Mouse (Mus musculus) layer of hippocampus, postnatal 14 days (tissue): ENCODE data around the gene Ipo13. TPM values are rescaled to one million over a fixed set of nuclear protein-coding genes. Genes with fewer than 3 reads are reported as not detected.

Experiments
- DNase-seq, 2 experiments: peaks; one replicate each; pipeline ENCODE4 v3.0.0; 2021 to 2022; ENCODE audit warnings: low spot score in 2 of 2, mixed read lengths in 1 of 2
- total RNA-seq, 2 experiments: library from RNA; stranded (reverse); gene quantifications; 2 replicates each; pipeline ENCODE4 v1.2.3; 2021

Ipo13 gene
- total RNA-seq, 2 experiments from 2014 or later: 124 to 131 TPM

DNA sequence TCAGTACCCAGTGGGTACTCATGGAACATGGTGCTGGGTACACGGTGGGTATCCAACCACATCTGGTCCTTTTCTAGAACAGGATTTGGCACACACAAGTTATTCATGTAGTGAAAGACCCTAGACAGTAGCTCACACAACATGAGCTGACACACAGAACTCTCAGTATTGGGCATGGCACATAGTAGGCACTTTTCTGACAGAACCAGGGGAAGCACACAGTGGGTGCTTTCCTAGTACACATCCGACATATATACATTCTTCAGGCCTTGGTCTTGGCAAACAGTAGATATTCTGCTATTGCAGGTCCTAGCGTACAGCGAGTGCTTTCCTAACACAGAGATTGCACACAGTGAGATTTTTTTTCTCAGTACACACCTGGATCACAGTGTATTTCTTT is 68.5 kb downstream of the Ipo13 start:
- no peak for DNase-seq

GRCm38 (mm10) chr4:117845316-117845715 is 69.5 kb downstream of the Ipo13 start:
- DNase-seq: no peak

Other genes with a start within 250 kb of the Ipo13 start
- gene Dmap1, start 232.7 kb downstream of the Ipo13 start, total RNA-seq: 10 to 100 TPM; 31.8 TPM
- gene Gm12845, start 190.6 kb downstream of the Ipo13 start, total RNA-seq: not detected
- not detected for gene Klf17, start 149.4 kb downstream of the Ipo13 start, total RNA-seq
- gene Slc6a9, start 80.5 kb downstream of the Ipo13 start, total RNA-seq: 10 to 100 TPM; 30.3 to 40.9 TPM
- gene Ccdc24, start 42.4 kb downstream of the Ipo13 start, total RNA-seq: 1 to 10 TPM in 1 of 2 experiments, under 1 TPM in 1; 0.85 to 1.5 TPM
- 10 to 100 TPM; 94.4 to 99.7 TPM for gene B4galt2, start 31.5 kb downstream of the Ipo13 start, total RNA-seq
- gene Atp6v0b, start 27.7 kb downstream of the Ipo13 start, total RNA-seq: 100 to 1,000 TPM; 433 TPM
- gene Dph2, start 23.0 kb downstream of the Ipo13 start, total RNA-seq: 10 to 100 TPM; 10.0 to 10.2 TPM
- gene Artn, start 14.8 kb upstream of the Ipo13 start, total RNA-seq: 1 to 10 TPM; 1.8 to 2.0 TPM
- 10 to 100 TPM; 40.7 to 43.0 TPM for gene St3gal3, start 219.9 kb upstream of the Ipo13 start, total RNA-seq